8 mouse cellular contexts compared by ENCODE assay signal in the genomic region with DNA sequence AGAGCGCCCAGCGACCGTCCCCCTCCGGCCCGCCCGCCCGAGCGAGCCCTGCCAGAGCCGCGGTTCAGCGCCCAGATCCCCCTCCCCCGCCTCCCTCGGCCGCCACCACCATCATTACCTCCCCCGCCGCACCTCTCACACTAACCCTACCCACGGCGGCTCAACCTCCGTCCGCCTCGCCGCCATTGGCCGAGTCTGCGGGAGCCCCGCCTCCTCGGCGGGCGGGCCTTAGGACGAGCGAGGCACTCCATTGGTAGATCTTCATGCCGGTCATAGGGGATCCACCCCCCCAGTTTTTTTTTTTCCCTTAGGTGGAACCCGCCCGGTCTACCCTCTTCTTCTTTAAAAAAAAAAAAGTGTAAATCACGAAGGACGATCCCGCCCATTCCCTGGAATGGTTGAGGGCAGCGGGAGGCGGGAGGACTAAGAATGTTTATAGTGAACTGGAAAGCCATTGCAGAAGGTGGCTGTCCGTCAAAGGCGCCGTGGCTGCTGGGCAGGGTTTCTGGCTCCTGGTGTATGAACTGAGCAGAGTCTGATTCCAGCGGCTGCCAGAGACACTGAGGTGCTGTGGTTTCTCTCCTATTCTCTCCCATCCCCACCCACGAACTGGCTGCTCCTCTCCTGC. TPM values are rescaled to one million over a fixed set of nuclear protein-coding genes. Genes with fewer than 3 reads are reported as not detected.
A peak's percentile ranks its signal among the peaks of the same experiment; 100 is the strongest.
DNase-seq lines count a peak whose midpoint lies in the region; ATAC-seq lines count a peak whose summit lies in the region.

No protein-coding gene starts in this region.

- H3K4me2 ChIP-seq in hindbrain, embryonic 14.5 days (replicated peaks) = peak overlapping the region; percentile 81

- DNase-seq in R1 (ENCODE audit: low read depth, low spot score) = peak; percentile 99
- DNase-seq in cerebellum, postnatal 25 days = peak; percentile 98
- peak; percentile 88 to 94 for DNase-seq in frontal cortex, postnatal 25 days (ENCODE audit: low spot score in 2 of 2)
- DNase-seq in hindbrain, embryonic 14.5 days (ENCODE audit: low spot score) = peak; percentile 98
- DNase-seq in layer of hippocampus, postnatal 36 days = peak; percentile 96 to 97
- peak; percentile 98 for DNase-seq in lung, postnatal 36 days
- peak; percentile 98 for DNase-seq in retina, postnatal 1 day
- peak; percentile 91 to 93 for DNase-seq in urinary bladder, adult 18-20 months (ENCODE audit: low spot score in 2 of 2)

- peaks cover 27% of the 10 kb centered on the region for H3K4me1 ChIP-seq in hindbrain, embryonic 14.5 days (replicated peaks; ENCODE audit: control insufficient read depth, insufficient read depth, low read length)

- peak overlapping the region; percentile 93 for H3K27ac ChIP-seq in hindbrain, embryonic 14.5 days

- H3K9me3 ChIP-seq in hindbrain, embryonic 14.5 days (ENCODE audit: control insufficient read depth, low read length) = no peaks in the 10 kb centered on the region

- peak overlapping the region; percentile 80 for H3K4me3 ChIP-seq in hindbrain, embryonic 14.5 days (replicated peaks; ENCODE audit: low read length)

- H3K36me3 ChIP-seq in hindbrain, embryonic 14.5 days (replicated peaks; ENCODE audit: control insufficient read depth, insufficient read depth) = peaks cover 15% of the 10 kb centered on the region

- no peaks in the 10 kb centered on the region for H3K27me3 ChIP-seq in hindbrain, embryonic 14.5 days (ENCODE audit: control insufficient read depth, insufficient read depth, low read length)

- peak overlapping the region; percentile 81 for H3K9ac ChIP-seq in hindbrain, embryonic 14.5 days

- WGBS in hindbrain, embryonic 14.5 days = under 1% methylated on average over 42 of the region's 43 CpGs

- peak; percentile 100 for ATAC-seq in hindbrain, embryonic 14.5 days (ENCODE audit: low FRiP score)

RNA-seq across cellular contexts. Expression of a gene that starts 55.1 kb away (rescaled TPM):
- 24.0 and 25.3 TPM in 2 replicates for polyA plus RNA-seq in hindbrain, embryonic 14.5 days (2014; fragmentation: Nextera tagmentation; extraction: Ambion mirVana)
- total RNA-seq in layer of hippocampus, postnatal 36 days (2021) = 10 to 100 TPM; 45.5 to 53.6 TPM

Comparison
In these comparisons a context has a peak if more than half of its experiments do, and no peak if none do; other contexts are left out.
1. Peak in every context shown above with its lines: DNase-seq, ATAC-seq, H3K4me3 ChIP-seq and H3K27ac ChIP-seq.